Mouse (Mus musculus): ENCODE measurements at regions not wholly inside any gene's neighbourhood (a gene's known extent, or its start where the extent isn't known, plus 50 kb on each side); places are given as distances from the start of the nearest gene placed in this dataset.

- Histone ChIP-seq H3K9me3 (ENCODE audit: control insufficient read depth, low read length) (no peaks in the 10 kb centered on the region), H3K4me1 (ENCODE audit: control insufficient read depth, insufficient read depth, low read length) (no peaks in the 10 kb centered on the region), H3K9ac (replicated peaks; ENCODE audit: low read length) (no peak overlapping the region), H3K27ac (replicated peaks; ENCODE audit: low read depth, low read length) (no peak overlapping the region), H3K27me3 (ENCODE audit: control insufficient read depth, insufficient read depth, low read length) (no peaks in the 10 kb centered on the region), H3K4me3 (replicated peaks; ENCODE audit: low read depth, low read length) (no peak overlapping the region), H3K36me3 (ENCODE audit: control insufficient read depth, insufficient read depth, low read length) (no peaks in the 10 kb centered on the region), H3K4me2 (ENCODE audit: low read length) (no peak overlapping the region)
- no peak for ATAC-seq (ENCODE audit: low FRiP score, low TSS enrichment)
- WGBS = 94% methylated on average over 7 of the region's 7 CpGs
- DNase-seq = no peak
Measured at GRCm38 (mm10) chr11:7606652-7607051, 392.9 kb upstream of the Igfbp3 start.

GRCm38 (mm10) chr11:7592010-7592409 lies 378.3 kb upstream of the Igfbp3 start:
- Histone ChIP-seq H3K27ac (replicated peaks; ENCODE audit: low read depth, low read length) (no peak overlapping the region), H3K9me3 (ENCODE audit: control insufficient read depth, low read length) (no peaks in the 10 kb centered on the region), H3K4me1 (ENCODE audit: control insufficient read depth, insufficient read depth, low read length) (no peaks in the 10 kb centered on the region), H3K4me2 (ENCODE audit: low read length) (no peak overlapping the region), H3K9ac (replicated peaks; ENCODE audit: low read length) (no peak overlapping the region), H3K36me3 (ENCODE audit: control insufficient read depth, insufficient read depth, low read length) (no peaks in the 10 kb centered on the region), H3K27me3 (ENCODE audit: control insufficient read depth, insufficient read depth, low read length) (no peaks in the 10 kb centered on the region), H3K4me3 (replicated peaks; ENCODE audit: low read depth, low read length) (no peak overlapping the region)
- WGBS = 85% methylated on average over 4 of the region's 4 CpGs
- DNase-seq (no peak), ATAC-seq (ENCODE audit: low FRiP score, low TSS enrichment) (no peak)

- Histone ChIP-seq H3K27ac (replicated peaks; ENCODE audit: low read depth, low read length) (no peak overlapping the region), H3K4me3 (replicated peaks; ENCODE audit: low read depth, low read length) (no peak overlapping the region), H3K4me2 (ENCODE audit: low read length) (no peak overlapping the region), H3K27me3 (ENCODE audit: control insufficient read depth, insufficient read depth, low read length) (no peaks in the 10 kb centered on the region), H3K36me3 (ENCODE audit: control insufficient read depth, insufficient read depth, low read length) (no peaks in the 10 kb centered on the region), H3K4me1 (ENCODE audit: control insufficient read depth, insufficient read depth, low read length) (no peaks in the 10 kb centered on the region), H3K9ac (replicated peaks; ENCODE audit: low read length) (no peak overlapping the region), H3K9me3 (ENCODE audit: control insufficient read depth, low read length) (no peaks in the 10 kb centered on the region)
- no peak for DNase-seq
- ATAC-seq (ENCODE audit: low FRiP score, low TSS enrichment) = no peak
- 88% methylated on average over 2 of the region's 2 CpGs for WGBS
Measured at GRCm38 (mm10) chr11:7583296-7583695, 369.6 kb upstream of the Igfbp3 start.

- H3K4me2 ChIP-seq (ENCODE audit: low read length) = no peak overlapping the region
- no peaks in the 10 kb centered on the region for H3K4me1 ChIP-seq (ENCODE audit: control insufficient read depth, insufficient read depth, low read length)
- ATAC-seq (ENCODE audit: low FRiP score, low TSS enrichment) (no peak), DNase-seq (peak; percentile 48)
- H3K36me3 ChIP-seq (ENCODE audit: control insufficient read depth, insufficient read depth, low read length) = no peaks in the 10 kb centered on the region
- H3K4me3 ChIP-seq (replicated peaks; ENCODE audit: low read depth, low read length) = no peak overlapping the region
- H3K27ac ChIP-seq (replicated peaks; ENCODE audit: low read depth, low read length) = no peak overlapping the region
- WGBS = 76% methylated on average over 1 of the region's 1 CpGs
- no peaks in the 10 kb centered on the region for H3K9me3 ChIP-seq (ENCODE audit: control insufficient read depth, low read length)
- H3K27me3 ChIP-seq (ENCODE audit: control insufficient read depth, insufficient read depth, low read length) = no peaks in the 10 kb centered on the region
- no peak overlapping the region for H3K9ac ChIP-seq (replicated peaks; ENCODE audit: low read length)
Measured at GRCm38 (mm10) chr11:7568484-7568883, 354.8 kb upstream of the Igfbp3 start.

- Histone ChIP-seq H3K4me3 (replicated peaks; ENCODE audit: low read depth, low read length) (no peak overlapping the region), H3K27me3 (ENCODE audit: control insufficient read depth, insufficient read depth, low read length) (no peaks in the 10 kb centered on the region), H3K4me2 (ENCODE audit: low read length) (no peak overlapping the region), H3K36me3 (ENCODE audit: control insufficient read depth, insufficient read depth, low read length) (no peaks in the 10 kb centered on the region), H3K4me1 (ENCODE audit: control insufficient read depth, insufficient read depth, low read length) (no peaks in the 10 kb centered on the region), H3K9ac (replicated peaks; ENCODE audit: low read length) (no peak overlapping the region), H3K9me3 (ENCODE audit: control insufficient read depth, low read length) (no peaks in the 10 kb centered on the region), H3K27ac (replicated peaks; ENCODE audit: low read depth, low read length) (no peak overlapping the region)
- DNase-seq (no peak), ATAC-seq (ENCODE audit: low FRiP score, low TSS enrichment) (no peak)
- 38% methylated on average over 2 of the region's 2 CpGs for WGBS
Measured at GRCm38 (mm10) chr11:7562029-7562428, 348.3 kb upstream of the Igfbp3 start.

- Histone ChIP-seq H3K4me1 (ENCODE audit: control insufficient read depth, insufficient read depth, low read length) (no peaks in the 10 kb centered on the region), H3K27ac (replicated peaks; ENCODE audit: low read depth, low read length) (no peak overlapping the region), H3K9me3 (ENCODE audit: control insufficient read depth, low read length) (no peaks in the 10 kb centered on the region), H3K4me2 (ENCODE audit: low read length) (no peak overlapping the region), H3K4me3 (replicated peaks; ENCODE audit: low read depth, low read length) (no peak overlapping the region), H3K9ac (replicated peaks; ENCODE audit: low read length) (no peak overlapping the region), H3K36me3 (ENCODE audit: control insufficient read depth, insufficient read depth, low read length) (no peaks in the 10 kb centered on the region), H3K27me3 (ENCODE audit: control insufficient read depth, insufficient read depth, low read length) (no peaks in the 10 kb centered on the region)
- WGBS = 71% methylated on average over 1 of the region's 1 CpGs
- DNase-seq (no peak), ATAC-seq (ENCODE audit: low FRiP score, low TSS enrichment) (no peak)
Measured at GRCm38 (mm10) chr11:7561437-7561836, 347.7 kb upstream of the Igfbp3 start.

GRCm38 (mm10) chr11:7555613-7556274 lies 342.0 kb upstream of the Igfbp3 start:
- Histone ChIP-seq H3K27me3 (ENCODE audit: control insufficient read depth, insufficient read depth, low read length) (no peaks in the 10 kb centered on the region), H3K27ac (replicated peaks; ENCODE audit: low read depth, low read length) (no peak overlapping the region), H3K9me3 (ENCODE audit: control insufficient read depth, low read length) (no peaks in the 10 kb centered on the region), H3K4me1 (ENCODE audit: control insufficient read depth, insufficient read depth, low read length) (no peaks in the 10 kb centered on the region), H3K36me3 (ENCODE audit: control insufficient read depth, insufficient read depth, low read length) (no peaks in the 10 kb centered on the region), H3K4me3 (replicated peaks; ENCODE audit: low read depth, low read length) (no peak overlapping the region), H3K4me2 (ENCODE audit: low read length) (no peak overlapping the region), H3K9ac (replicated peaks; ENCODE audit: low read length) (no peak overlapping the region)
- 86% methylated on average over 6 of the region's 6 CpGs for WGBS
- ATAC-seq (ENCODE audit: low FRiP score, low TSS enrichment) (no peak), DNase-seq (no peak)

GRCm38 (mm10) chr11:7552154-7552553 lies 338.4 kb upstream of the Igfbp3 start:
- Histone ChIP-seq H3K9me3 (ENCODE audit: control insufficient read depth, low read length) (no peaks in the 10 kb centered on the region), H3K36me3 (ENCODE audit: control insufficient read depth, insufficient read depth, low read length) (no peaks in the 10 kb centered on the region), H3K27me3 (ENCODE audit: control insufficient read depth, insufficient read depth, low read length) (no peaks in the 10 kb centered on the region), H3K27ac (replicated peaks; ENCODE audit: low read depth, low read length) (no peak overlapping the region), H3K4me3 (replicated peaks; ENCODE audit: low read depth, low read length) (no peak overlapping the region), H3K4me2 (ENCODE audit: low read length) (no peak overlapping the region), H3K4me1 (ENCODE audit: control insufficient read depth, insufficient read depth, low read length) (no peaks in the 10 kb centered on the region), H3K9ac (replicated peaks; ENCODE audit: low read length) (no peak overlapping the region)
- ATAC-seq (ENCODE audit: low FRiP score, low TSS enrichment) = no peak
- DNase-seq = no peak
- 88% methylated on average over 3 of the region's 3 CpGs for WGBS

GRCm38 (mm10) chr11:7547796-7548195 lies 334.1 kb upstream of the Igfbp3 start:
- Histone ChIP-seq H3K27ac (replicated peaks; ENCODE audit: low read depth, low read length) (no peak overlapping the region), H3K36me3 (ENCODE audit: control insufficient read depth, insufficient read depth, low read length) (no peaks in the 10 kb centered on the region), H3K4me1 (ENCODE audit: control insufficient read depth, insufficient read depth, low read length) (no peaks in the 10 kb centered on the region), H3K4me2 (ENCODE audit: low read length) (no peak overlapping the region), H3K27me3 (ENCODE audit: control insufficient read depth, insufficient read depth, low read length) (no peaks in the 10 kb centered on the region), H3K9ac (replicated peaks; ENCODE audit: low read length) (no peak overlapping the region), H3K4me3 (replicated peaks; ENCODE audit: low read depth, low read length) (no peak overlapping the region), H3K9me3 (ENCODE audit: control insufficient read depth, low read length) (no peaks in the 10 kb centered on the region)
- 91% methylated on average over 2 of the region's 2 CpGs for WGBS
- ATAC-seq (ENCODE audit: low FRiP score, low TSS enrichment) (no peak), DNase-seq (no peak)

All from midbrain, embryonic 14.5 days (tissue).